Mouse (Mus musculus): ENCODE results near the gene Fbxw4. TPM values are rescaled to one million over a fixed set of nuclear protein-coding genes. Genes with fewer than 3 reads are reported as not detected.

Fbxw4 gene
- polyA plus RNA-seq, 1 experiment from 2014 or later: 2.2 TPM

GRCm38 (mm10) chr19:45640691-45641090, 19.4 kb downstream of the Fbxw4 start:
- no peaks in the 10 kb centered on the region for H3K4me1 ChIP-seq (replicated peaks; ENCODE audit: control insufficient read depth, insufficient read depth)
- 78% methylated on average over 7 of the region's 7 CpGs for WGBS

GRCm38 (mm10) chr19:45635960-45636359, 24.2 kb downstream of the Fbxw4 start:
- Histone ChIP-seq H3K9ac (ENCODE audit: low read length) (no peak overlapping the region), H3K4me2 (replicated peaks; ENCODE audit: low read depth) (no peak overlapping the region), H3K4me1 (replicated peaks; ENCODE audit: control insufficient read depth, insufficient read depth) (no peaks in the 10 kb centered on the region), H3K36me3 (ENCODE audit: control insufficient read depth, insufficient read depth, low read length) (peaks cover 9% of the 10 kb centered on the region; the same call in 1 of the 2 replicates), H3K27me3 (ENCODE audit: control insufficient read depth, insufficient read depth, low read length) (no peaks in the 10 kb centered on the region), H3K9me3 (ENCODE audit: control insufficient read depth, low read length) (no peaks in the 10 kb centered on the region), H3K27ac (replicated peaks) (no peak overlapping the region), H3K4me3 (ENCODE audit: low read depth, low read length) (no peak overlapping the region)
- TF ChIP-seq EP300 (optimal IDR thresholded peaks at IDR 0.05) (no peak), CTCF (IDR thresholded peaks at IDR 0.05; ENCODE audit: low read depth) (no peak)
- ATAC-seq (ENCODE audit: low FRiP score, low TSS enrichment) (no peak), DNase-seq (ENCODE audit: low spot score) (no peak)
- 60% methylated on average over 5 of the region's 5 CpGs for whole genome bisulfite sequencing

More at GRCm38 (mm10) chr19:45640691-45641090, 19.4 kb downstream of the Fbxw4 start:
- H3K27me3 ChIP-seq (ENCODE audit: control insufficient read depth, insufficient read depth, low read length): no peaks in the 10 kb centered on the region
- no peak overlapping the region for H3K4me2 ChIP-seq (replicated peaks; ENCODE audit: low read depth)
- no peak overlapping the region for H3K9ac ChIP-seq (ENCODE audit: low read length)
- no peak for ATAC-seq (ENCODE audit: low FRiP score, low TSS enrichment)
- H3K9me3 ChIP-seq (ENCODE audit: control insufficient read depth, low read length): no peaks in the 10 kb centered on the region
- no peak for DNase-seq (ENCODE audit: low spot score)
- no peak overlapping the region for H3K27ac ChIP-seq (replicated peaks)
- H3K36me3 ChIP-seq (ENCODE audit: control insufficient read depth, insufficient read depth, low read length): peaks cover 6% of the 10 kb centered on the region; the same call in 1 of the 2 replicates
- H3K4me3 ChIP-seq (ENCODE audit: low read depth, low read length): no peak overlapping the region
- no peak for TF ChIP-seq CTCF (IDR thresholded peaks at IDR 0.05; ENCODE audit: low read depth)
- TF ChIP-seq EP300 (optimal IDR thresholded peaks at IDR 0.05): no peak

GRCm38 (mm10) chr19:45631584-45631983, 28.5 kb downstream of the Fbxw4 start:
- peaks cover 6% of the 10 kb centered on the region; the same call in 1 of the 2 replicates for H3K36me3 ChIP-seq (ENCODE audit: control insufficient read depth, insufficient read depth, low read length)
- no peak overlapping the region for H3K27ac ChIP-seq (replicated peaks)

GRCm38 (mm10) chr19:45630953-45631352, 29.2 kb downstream of the Fbxw4 start:
- H3K36me3 ChIP-seq (ENCODE audit: control insufficient read depth, insufficient read depth, low read length): peaks cover 5% of the 10 kb centered on the region; the same call in 1 of the 2 replicates
- H3K9me3 ChIP-seq (ENCODE audit: control insufficient read depth, low read length): no peaks in the 10 kb centered on the region
- TF ChIP-seq EP300 (optimal IDR thresholded peaks at IDR 0.05) (no peak), CTCF (IDR thresholded peaks at IDR 0.05; ENCODE audit: low read depth) (no peak)
- no peak overlapping the region for H3K4me3 ChIP-seq (ENCODE audit: low read depth, low read length)
- H3K4me2 ChIP-seq (replicated peaks; ENCODE audit: low read depth): no peak overlapping the region
- no peak overlapping the region for H3K9ac ChIP-seq (ENCODE audit: low read length)
- H3K27me3 ChIP-seq (ENCODE audit: control insufficient read depth, insufficient read depth, low read length): no peaks in the 10 kb centered on the region
- H3K27ac ChIP-seq (replicated peaks): no peak overlapping the region
- H3K4me1 ChIP-seq (replicated peaks; ENCODE audit: control insufficient read depth, insufficient read depth): no peaks in the 10 kb centered on the region
- ATAC-seq (ENCODE audit: low FRiP score, low TSS enrichment) (no peak), DNase-seq (ENCODE audit: low spot score) (no peak)
- WGBS: 69% methylated on average over 5 of the region's 5 CpGs

More at GRCm38 (mm10) chr19:45631584-45631983, 28.5 kb downstream of the Fbxw4 start:
- no peak for TF ChIP-seq EP300 (optimal IDR thresholded peaks at IDR 0.05)
- TF ChIP-seq CTCF (IDR thresholded peaks at IDR 0.05; ENCODE audit: low read depth): no peak
- Histone ChIP-seq H3K9me3 (ENCODE audit: control insufficient read depth, low read length) (no peaks in the 10 kb centered on the region), H3K4me2 (replicated peaks; ENCODE audit: low read depth) (no peak overlapping the region), H3K4me3 (ENCODE audit: low read depth, low read length) (no peak overlapping the region), H3K27me3 (ENCODE audit: control insufficient read depth, insufficient read depth, low read length) (no peaks in the 10 kb centered on the region), H3K9ac (ENCODE audit: low read length) (no peak overlapping the region), H3K4me1 (replicated peaks; ENCODE audit: control insufficient read depth, insufficient read depth) (no peaks in the 10 kb centered on the region)
- no peak for DNase-seq (ENCODE audit: low spot score)
- ATAC-seq (ENCODE audit: low FRiP score, low TSS enrichment): no peak
- 29% methylated on average over 3 of the region's 3 CpGs for WGBS

- peak; percentile 62 for TF ChIP-seq CTCF (IDR thresholded peaks at IDR 0.05; ENCODE audit: low read depth)
- no peak for TF ChIP-seq EP300 (optimal IDR thresholded peaks at IDR 0.05)
- H3K9me3 ChIP-seq (ENCODE audit: control insufficient read depth, low read length): no peaks in the 10 kb centered on the region
- H3K4me2 ChIP-seq (replicated peaks; ENCODE audit: low read depth): no peak overlapping the region
- DNase-seq (ENCODE audit: low spot score): no peak
- H3K27ac ChIP-seq (replicated peaks): no peak overlapping the region
- 91% methylated on average over 3 of the region's 3 CpGs for WGBS
- no peak overlapping the region for H3K4me3 ChIP-seq (ENCODE audit: low read depth, low read length)
- H3K27me3 ChIP-seq (ENCODE audit: control insufficient read depth, insufficient read depth, low read length): no peaks in the 10 kb centered on the region
- no peaks in the 10 kb centered on the region for H3K4me1 ChIP-seq (replicated peaks; ENCODE audit: control insufficient read depth, insufficient read depth)
- H3K36me3 ChIP-seq (ENCODE audit: control insufficient read depth, insufficient read depth, low read length): peaks cover under 1% of the 10 kb centered on the region; the same call in 1 of the 2 replicates
- no peak overlapping the region for H3K9ac ChIP-seq (ENCODE audit: low read length)
- no peak for ATAC-seq (ENCODE audit: low FRiP score, low TSS enrichment)
Measured at GRCm38 (mm10) chr19:45629219-45629618, 30.9 kb downstream of the Fbxw4 start.

- Histone ChIP-seq H3K4me2 (replicated peaks; ENCODE audit: low read depth) (no peak overlapping the region), H3K4me3 (ENCODE audit: low read depth, low read length) (no peak overlapping the region), H3K9me3 (ENCODE audit: control insufficient read depth, low read length) (no peaks in the 10 kb centered on the region), H3K27me3 (ENCODE audit: control insufficient read depth, insufficient read depth, low read length) (no peaks in the 10 kb centered on the region), H3K36me3 (ENCODE audit: control insufficient read depth, insufficient read depth, low read length) (no peaks in the 10 kb centered on the region; the same call in 1 of the 2 replicates), H3K27ac (replicated peaks) (no peak overlapping the region), H3K9ac (ENCODE audit: low read length) (no peak overlapping the region), H3K4me1 (replicated peaks; ENCODE audit: control insufficient read depth, insufficient read depth) (no peaks in the 10 kb centered on the region)
- no peak for TF ChIP-seq CTCF (IDR thresholded peaks at IDR 0.05; ENCODE audit: low read depth)
- TF ChIP-seq EP300 (optimal IDR thresholded peaks at IDR 0.05): no peak
- DNase-seq (ENCODE audit: low spot score): no peak
- ATAC-seq (ENCODE audit: low FRiP score, low TSS enrichment): no peak
- WGBS: 55% methylated on average over 6 of the region's 6 CpGs
Measured at GRCm38 (mm10) chr19:45628649-45629048, 31.5 kb downstream of the Fbxw4 start.

Data from stomach, postnatal 0 days (tissue).